Mouse (Mus musculus): ENCODE measurements around the gene Dmgdh. TPM values are rescaled to one million over a fixed set of nuclear protein-coding genes. Genes with fewer than 3 reads are reported as not detected.

The Dmgdh gene
- polyA plus RNA-seq, 1 experiment: 0.72 TPM

- Histone ChIP-seq H3K4me1 (ENCODE audit: control insufficient read depth, insufficient read depth, low read length) (no peaks in the 10 kb centered on the region), H3K4me3 (ENCODE audit: low read depth, low read length) (no peak within 1 kb of the TSS), H3K9ac (ENCODE audit: low read depth, poor library complexity, severe bottlenecking) (no peak within 1 kb of the TSS), H3K36me3 (ENCODE audit: control insufficient read depth, insufficient read depth, low read length, poor library complexity, severe bottlenecking) (no peaks in the 10 kb centered on the region), H3K27ac (ENCODE audit: insufficient read depth, low read length) (no peak within 1 kb of the TSS), H3K9me3 (replicated peaks; ENCODE audit: control insufficient read depth, insufficient read depth, low read length, poor library complexity, severe bottlenecking) (no peaks in the 10 kb centered on the region), H3K27me3 (ENCODE audit: control insufficient read depth, insufficient read depth, low read length, poor library complexity, severe bottlenecking) (no peaks in the 10 kb centered on the region)
- TF ChIP-seq POLR2A (IDR thresholded peaks at IDR 0.05; ENCODE audit: insufficient read depth, low read length) (no peak), EP300 (IDR thresholded peaks at IDR 0.05; ENCODE audit: insufficient read depth, low read depth, low read length) (no peak), CTCF (IDR thresholded peaks at IDR 0.05; ENCODE audit: low read depth, low read length) (no peak)
These were observed 36.7 kb upstream of the Dmgdh start, which contains the start of gene Bhmt for GRCm38 (mm10) chr13:93637282-93638245. Bhmt (minus strand) TSS chr13:93637961.

GRCm38 (mm10) chr13:93639636-93640035 is 34.6 kb upstream of the Dmgdh start:
- Histone ChIP-seq H3K4me3 (ENCODE audit: low read depth, low read length) (no peak overlapping the region), H3K9me3 (replicated peaks; ENCODE audit: control insufficient read depth, insufficient read depth, low read length, poor library complexity, severe bottlenecking) (no peaks in the 10 kb centered on the region), H3K9ac (ENCODE audit: low read depth, poor library complexity, severe bottlenecking) (no peak overlapping the region), H3K36me3 (ENCODE audit: control insufficient read depth, insufficient read depth, low read length, poor library complexity, severe bottlenecking) (no peaks in the 10 kb centered on the region), H3K4me1 (ENCODE audit: control insufficient read depth, insufficient read depth, low read length) (no peaks in the 10 kb centered on the region), H3K27ac (ENCODE audit: insufficient read depth, low read length) (no peak overlapping the region), H3K27me3 (ENCODE audit: control insufficient read depth, insufficient read depth, low read length, poor library complexity, severe bottlenecking) (no peaks in the 10 kb centered on the region)
- TF ChIP-seq CTCF (IDR thresholded peaks at IDR 0.05; ENCODE audit: low read depth, low read length) (no peak), POLR2A (IDR thresholded peaks at IDR 0.05; ENCODE audit: insufficient read depth, low read length) (no peak), EP300 (IDR thresholded peaks at IDR 0.05; ENCODE audit: insufficient read depth, low read depth, low read length) (no peak)

DNA sequence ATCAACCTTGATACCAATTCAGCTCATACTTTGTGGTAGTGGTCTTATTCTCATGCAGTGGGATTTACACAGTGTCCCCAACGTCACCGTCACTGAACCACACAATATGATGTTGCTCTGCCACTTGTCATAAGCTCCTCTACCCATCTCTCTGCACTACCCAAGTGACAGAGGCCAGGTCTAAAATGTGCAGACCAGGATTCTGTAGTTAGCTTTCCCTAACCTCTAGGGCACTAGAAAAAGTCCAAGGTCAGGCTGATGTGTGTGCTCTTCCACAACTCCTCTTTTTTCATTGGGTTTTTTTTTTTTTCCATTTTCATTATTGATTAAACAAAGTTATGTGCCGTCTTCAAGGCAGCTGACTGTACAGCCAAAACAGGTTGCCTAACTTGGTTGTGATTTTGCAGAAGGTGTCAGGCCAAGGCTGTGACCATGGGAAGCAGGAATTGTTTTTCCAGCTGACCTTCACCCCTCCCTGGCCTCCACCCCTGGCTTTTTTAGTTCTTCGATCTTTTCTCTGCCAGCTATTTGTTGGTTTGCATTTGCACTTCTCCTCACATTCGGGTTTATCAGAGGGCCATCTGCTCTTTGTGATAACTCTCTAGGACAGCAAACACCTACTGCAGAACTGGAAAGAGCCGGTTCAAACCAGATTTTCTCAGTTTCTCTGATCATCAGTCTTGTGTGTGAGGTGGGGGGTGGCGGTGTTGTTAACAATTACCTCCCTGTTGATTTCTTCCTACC is 25.7 kb upstream of the Dmgdh start:
- H3K4me1 ChIP-seq (ENCODE audit: control insufficient read depth, insufficient read depth, low read length): peaks cover 2% of the 10 kb centered on the region
- no peak overlapping the region for H3K4me3 ChIP-seq (ENCODE audit: low read depth, low read length)
- H3K27me3 ChIP-seq (ENCODE audit: control insufficient read depth, insufficient read depth, low read length, poor library complexity, severe bottlenecking): no peaks in the 10 kb centered on the region; the same call in 1 of the 2 replicates
- H3K27ac ChIP-seq (ENCODE audit: insufficient read depth, low read length): no peak overlapping the region
- TF ChIP-seq CTCF (IDR thresholded peaks at IDR 0.05; ENCODE audit: low read depth, low read length): no peak
- TF ChIP-seq EP300 (IDR thresholded peaks at IDR 0.05; ENCODE audit: insufficient read depth, low read depth, low read length): no peak
- TF ChIP-seq POLR2A (IDR thresholded peaks at IDR 0.05; ENCODE audit: insufficient read depth, low read length): no peak
- H3K9me3 ChIP-seq (replicated peaks; ENCODE audit: control insufficient read depth, insufficient read depth, low read length, poor library complexity, severe bottlenecking): 0 out of 2 replicates have a peak, but pooled peaks cover 4% of the 10 kb centered on the region
- no peak overlapping the region for H3K9ac ChIP-seq (ENCODE audit: low read depth, poor library complexity, severe bottlenecking)
- no peaks in the 10 kb centered on the region for H3K36me3 ChIP-seq (ENCODE audit: control insufficient read depth, insufficient read depth, low read length, poor library complexity, severe bottlenecking)

DNA sequence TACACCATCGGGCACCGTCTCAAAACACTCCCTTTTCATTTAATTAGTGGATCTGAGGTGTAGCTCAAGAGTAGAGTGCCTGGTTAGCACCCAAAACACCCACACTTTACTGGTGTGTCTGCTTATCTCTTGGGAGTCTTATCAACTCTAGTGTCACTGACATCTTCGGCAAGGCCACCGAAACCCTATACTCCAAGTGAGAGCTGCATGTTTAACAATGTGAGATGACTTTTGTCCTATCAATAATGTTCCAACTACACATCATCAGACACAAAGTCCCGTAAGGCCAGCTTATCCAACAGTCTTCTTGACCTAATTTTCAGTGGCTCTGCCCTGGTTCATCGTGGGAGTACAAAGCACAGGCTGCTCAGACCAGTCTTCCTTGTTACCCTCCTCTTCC is 20.9 kb upstream of the Dmgdh start:
- H3K9ac ChIP-seq (ENCODE audit: low read depth, poor library complexity, severe bottlenecking): no peak overlapping the region
- no peak overlapping the region for H3K4me3 ChIP-seq (ENCODE audit: low read depth, low read length)
- no peaks in the 10 kb centered on the region for H3K27me3 ChIP-seq (ENCODE audit: control insufficient read depth, insufficient read depth, low read length, poor library complexity, severe bottlenecking)
- TF ChIP-seq POLR2A (IDR thresholded peaks at IDR 0.05; ENCODE audit: insufficient read depth, low read length) (no peak), EP300 (IDR thresholded peaks at IDR 0.05; ENCODE audit: insufficient read depth, low read depth, low read length) (no peak), CTCF (IDR thresholded peaks at IDR 0.05; ENCODE audit: low read depth, low read length) (no peak)
- no peaks in the 10 kb centered on the region for H3K9me3 ChIP-seq (replicated peaks; ENCODE audit: control insufficient read depth, insufficient read depth, low read length, poor library complexity, severe bottlenecking)
- no peak overlapping the region for H3K27ac ChIP-seq (ENCODE audit: insufficient read depth, low read length)
- no peaks in the 10 kb centered on the region for H3K36me3 ChIP-seq (ENCODE audit: control insufficient read depth, insufficient read depth, low read length, poor library complexity, severe bottlenecking)
- peaks cover 2% of the 10 kb centered on the region for H3K4me1 ChIP-seq (ENCODE audit: control insufficient read depth, insufficient read depth, low read length)

GRCm38 (mm10) chr13:93657941-93658340 is 16.3 kb upstream of the Dmgdh start:
- Histone ChIP-seq H3K27me3 (ENCODE audit: control insufficient read depth, insufficient read depth, low read length, poor library complexity, severe bottlenecking) (no peaks in the 10 kb centered on the region), H3K4me3 (ENCODE audit: low read depth, low read length) (no peak overlapping the region), H3K9me3 (replicated peaks; ENCODE audit: control insufficient read depth, insufficient read depth, low read length, poor library complexity, severe bottlenecking) (no peaks in the 10 kb centered on the region), H3K36me3 (ENCODE audit: control insufficient read depth, insufficient read depth, low read length, poor library complexity, severe bottlenecking) (no peaks in the 10 kb centered on the region), H3K9ac (ENCODE audit: low read depth, poor library complexity, severe bottlenecking) (no peak overlapping the region), H3K27ac (ENCODE audit: insufficient read depth, low read length) (no peak overlapping the region), H3K4me1 (ENCODE audit: control insufficient read depth, insufficient read depth, low read length) (no peaks in the 10 kb centered on the region)
- TF ChIP-seq EP300 (IDR thresholded peaks at IDR 0.05; ENCODE audit: insufficient read depth, low read depth, low read length) (no peak), POLR2A (IDR thresholded peaks at IDR 0.05; ENCODE audit: insufficient read depth, low read length) (no peak), CTCF (IDR thresholded peaks at IDR 0.05; ENCODE audit: low read depth, low read length) (no peak)
